Mouse (Mus musculus): Measurements from ENCODE around the gene Ppbp.

DNA sequence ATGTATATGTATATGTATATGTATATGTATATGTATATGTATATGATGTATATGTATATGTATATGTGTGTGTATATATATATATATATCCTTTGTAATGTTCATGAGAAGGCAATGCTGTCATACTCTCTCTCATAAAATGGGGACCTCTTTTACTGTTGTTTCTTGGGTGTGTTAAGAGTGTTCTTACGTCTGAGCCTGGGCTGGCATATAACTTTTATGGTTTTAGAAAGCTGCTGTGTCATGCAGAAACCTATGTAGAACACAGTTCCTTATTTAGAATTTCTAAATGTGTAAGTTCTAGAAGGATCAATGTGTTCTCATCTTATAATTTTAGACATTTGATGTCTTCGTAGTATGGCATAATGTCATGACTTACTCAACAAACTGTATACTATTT lies 7.5 kb upstream of the Ppbp start:
- TF ChIP-seq CTCF (conservative IDR thresholded peaks at IDR 0.05; ENCODE audit: insufficient read depth, insufficient read length, low read depth, low read length) = no peak
- TF ChIP-seq POLR2A (IDR thresholded peaks at IDR 0.05; ENCODE audit: low read depth, low read length) = no peak
